ENCODE assay signal across 9 mouse cellular contexts in genomic region chr16:93423174-93423573, GRCm38 (mm10).
DNase-seq lines count a peak whose midpoint lies in the region; ATAC-seq and TF ChIP-seq lines count a peak whose summit lies in the region.
"Had no signal": no experiment of that assay in that cellular context is flagged by ENCODE, and none has a peak within 500 bp of the region (broad histone marks: within the 10 kb centered on the region; RNA-seq: fewer than 3 reads in every experiment).

No protein-coding gene starts in this region.

- peak overlapping the region; percentile 47 for H3K4me3 ChIP-seq in heart, embryonic 10.5 days
- no peak overlapping the region for H3K4me3 ChIP-seq in hindbrain, embryonic 15.5 days
- no peak overlapping the region for H3K4me3 ChIP-seq in midbrain, embryonic 11.5 days (ENCODE audit: low read depth, low read length)

- intact Hi-C loops in heart, postnatal 10 days (cut with DNase I) = no loop called here
- intact Hi-C loops in left cerebral cortex, postnatal 36 days (cut with DNase I) = no loop called here

- no peak for ATAC-seq in hindbrain, embryonic 15.5 days (ENCODE audit: low FRiP score, low read depth)
- no peak for ATAC-seq in midbrain, embryonic 11.5 days (ENCODE audit: low FRiP score)

- 0 out of 2 replicates have a peak overlapping the region, but pooled peaks have one; percentile 47 for H3K27ac ChIP-seq in heart, embryonic 10.5 days
- no peak overlapping the region for H3K27ac ChIP-seq in hindbrain, embryonic 15.5 days (replicated peaks)
- no peak overlapping the region for H3K27ac ChIP-seq in midbrain, embryonic 11.5 days (ENCODE audit: low read depth, low read length)

- no peak for DNase-seq in heart, embryonic 10.5 days (ENCODE audit: low spot score)
- no peak for DNase-seq in heart, postnatal 10 days
- peak; percentile 62 for DNase-seq in brain, embryonic 14.5 days (ENCODE audit: low read depth)
- peak; percentile 89 for DNase-seq in midbrain, embryonic 11.5 days (ENCODE audit: low spot score, missing footprints)
- no peak for DNase-seq in left cerebral cortex, postnatal 36 days (ENCODE audit: low spot score in 2 of 2)
- DNase-seq in adrenal gland, postnatal 36 days = no peak
- DNase-seq in right cerebral cortex, postnatal 10 days (ENCODE audit: low spot score in 2 of 2) = no peak
- DNase-seq: thymus, postnatal 25 days had no signal

- no peak for TF ChIP-seq POLR2A in brain, embryonic 14.5 days (IDR thresholded peaks at IDR 0.05; ENCODE audit: borderline replicate concordance, extremely low read depth, insufficient read depth, insufficient read length, poor library complexity, severe bottlenecking)

- peak overlapping the region; percentile 36 for H3K4me2 ChIP-seq in hindbrain, embryonic 15.5 days
- H3K4me2 ChIP-seq in midbrain, embryonic 11.5 days = peak overlapping the region; percentile 31

- peaks cover 7% of the 10 kb centered on the region for H3K4me1 ChIP-seq in heart, embryonic 10.5 days
- 0 out of 2 replicates have a peak, but pooled peaks cover 11% of the 10 kb centered on the region for H3K4me1 ChIP-seq in hindbrain, embryonic 15.5 days (replicated peaks)
- H3K4me1 ChIP-seq in midbrain, embryonic 11.5 days (ENCODE audit: control insufficient read depth, insufficient read depth, low read length) = 0 out of 2 replicates have a peak, but pooled peaks cover 2% of the 10 kb centered on the region

- no peaks in the 10 kb centered on the region for H3K9me3 ChIP-seq in heart, embryonic 10.5 days
- no peaks in the 10 kb centered on the region for H3K9me3 ChIP-seq in hindbrain, embryonic 15.5 days
- H3K9me3 ChIP-seq in midbrain, embryonic 11.5 days (ENCODE audit: control insufficient read depth, low read length) = no peaks in the 10 kb centered on the region

- H3K36me3 ChIP-seq in heart, embryonic 10.5 days = no peaks in the 10 kb centered on the region
- no peaks in the 10 kb centered on the region for H3K36me3 ChIP-seq in hindbrain, embryonic 15.5 days
- H3K36me3 ChIP-seq in midbrain, embryonic 11.5 days (ENCODE audit: control insufficient read depth, insufficient read depth, low read length) = no peaks in the 10 kb centered on the region

- no peak overlapping the region for H3K9ac ChIP-seq in hindbrain, embryonic 15.5 days
- H3K9ac ChIP-seq in midbrain, embryonic 11.5 days (ENCODE audit: low read length) = no peak overlapping the region

- H3K27me3 ChIP-seq in heart, embryonic 10.5 days (ENCODE audit: insufficient read depth, poor library complexity, severe bottlenecking) = peaks cover 16% of the 10 kb centered on the region
- H3K27me3 ChIP-seq in hindbrain, embryonic 15.5 days = 0 out of 2 replicates have a peak, but pooled peaks cover 5% of the 10 kb centered on the region
- no peaks in the 10 kb centered on the region for H3K27me3 ChIP-seq in midbrain, embryonic 11.5 days (ENCODE audit: control insufficient read depth, insufficient read depth, low read length)

- TF ChIP-seq CTCF in brain, embryonic 14.5 days (IDR thresholded peaks at IDR 0.05; ENCODE audit: borderline replicate concordance, extremely low read depth, insufficient read depth, insufficient read length) = no peak

- 11% methylated on average over 13 of the region's 13 CpGs for WGBS in heart, embryonic 10.5 days
- 9% methylated on average over 13 of the region's 13 CpGs for WGBS in hindbrain, embryonic 15.5 days
- WGBS in midbrain, embryonic 11.5 days = 14% methylated on average over 13 of the region's 13 CpGs

Comparison
In these comparisons a context has a peak if more than half of its experiments do, and no peak if none do; other contexts are left out.
1. DNase-seq: peak in brain, embryonic 14.5 days (single experiment) and midbrain, embryonic 11.5 days (single experiment); none in heart, embryonic 10.5 days (single experiment), heart, postnatal 10 days (0 of 2), left cerebral cortex, postnatal 36 days (0 of 2), adrenal gland, postnatal 36 days (0 of 2) and right cerebral cortex, postnatal 10 days (0 of 2).